Mouse (Mus musculus) testis, adult 2 months (tissue): Measurements from ENCODE around the gene Ski. TPM values are rescaled to one million over a fixed set of nuclear protein-coding genes. Genes with fewer than 3 reads are reported as not detected.

ENCODE experiments used
- H3K27ac ChIP-seq: fragments of 200-500 bp; 2 replicates; pipeline ENCODE4 v1.5.1; 2012; ENCODE audit warnings: low read depth, low read length; ENCODE audit not compliant: control insufficient read depth, insufficient read depth
- H3K27me3 ChIP-seq: fragments of 200-500 bp; 2 replicates; pipeline ENCODE4 v1.6.1; 2012; ENCODE audit warnings: mild to moderate bottlenecking, low read length, moderate library complexity; ENCODE audit not compliant: control insufficient read depth, insufficient read depth
- H3K36me3 ChIP-seq: fragments of 200-500 bp; 2 replicates; pipeline ENCODE4 v1.6.1; 2012; ENCODE audit warnings: mild to moderate bottlenecking, low read length; ENCODE audit not compliant: control insufficient read depth, insufficient read depth
- H3K4me1 ChIP-seq: fragments of 200-500 bp; 2 replicates; pipeline ENCODE4 v1.6.1; 2012; ENCODE audit warnings: low read length; ENCODE audit not compliant: control insufficient read depth, insufficient read depth
- H3K4me3 ChIP-seq: fragments of 200-500 bp; 2 replicates; pipeline ENCODE4 v1.5.1; 2012; ENCODE audit warnings: low read depth, mild to moderate bottlenecking, low read length, moderate library complexity, mixed read lengths; ENCODE audit not compliant: control insufficient read depth
- CTCF ChIP-seq: fragments of 200-500 bp; IDR thresholded peaks from 2 replicates; pipeline ENCODE4 v1.5.1; 2012; ENCODE audit warnings: low read depth, mild to moderate bottlenecking, inconsistent platforms, low read length, moderate library complexity; ENCODE audit not compliant: control insufficient read depth, insufficient read depth, insufficient replicate concordance
- POLR2A ChIP-seq: fragments of 200-500 bp; IDR thresholded peaks from 2 replicates; pipeline ENCODE4 v1.6.1; 2012; ENCODE audit warnings: low read depth, mild to moderate bottlenecking, inconsistent platforms, low read length, moderate library complexity; ENCODE audit not compliant: control insufficient read depth
- polyA plus RNA-seq: library from polyadenylated mRNA; depleted of rRNA; stranded (reverse); fragments of >200 nt; gene quantifications from 2 replicates; pipeline ENCODE4 v1.2.3, GENCODE M21; 2012; rRNA removed

Ski gene
- 5.0 and 6.4 TPM in 2 replicates for polyA plus RNA-seq

DNA sequence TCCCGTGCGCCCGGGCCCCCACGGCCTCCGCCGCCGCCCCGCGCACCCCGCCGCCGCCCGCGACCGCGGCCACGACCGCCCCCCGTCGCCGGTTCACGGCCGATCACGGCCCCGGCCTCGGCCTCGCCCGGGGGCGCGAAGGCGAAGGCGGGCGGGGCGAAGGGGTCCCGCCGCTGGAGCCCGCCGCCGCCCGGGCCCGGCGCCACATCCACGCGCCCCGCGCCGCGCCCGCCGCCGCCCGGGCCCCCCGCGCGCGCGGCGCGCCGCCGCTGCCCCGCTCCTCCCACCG, at the start of gene Ski:
Ski (minus strand) TSS at position 41 of the 289 bp plus-strand sequence.
- peaks cover 24% of the 10 kb centered on the region for H3K4me1 ChIP-seq
- peak within 1 kb of the TSS; percentile 78 for H3K27ac ChIP-seq
- no peak for TF ChIP-seq POLR2A
- no peak for TF ChIP-seq CTCF
- peak within 1 kb of the TSS; percentile 75 for H3K4me3 ChIP-seq
- H3K27me3 ChIP-seq: no peaks in the 10 kb centered on the region
- H3K36me3 ChIP-seq: no peaks in the 10 kb centered on the region

DNA sequence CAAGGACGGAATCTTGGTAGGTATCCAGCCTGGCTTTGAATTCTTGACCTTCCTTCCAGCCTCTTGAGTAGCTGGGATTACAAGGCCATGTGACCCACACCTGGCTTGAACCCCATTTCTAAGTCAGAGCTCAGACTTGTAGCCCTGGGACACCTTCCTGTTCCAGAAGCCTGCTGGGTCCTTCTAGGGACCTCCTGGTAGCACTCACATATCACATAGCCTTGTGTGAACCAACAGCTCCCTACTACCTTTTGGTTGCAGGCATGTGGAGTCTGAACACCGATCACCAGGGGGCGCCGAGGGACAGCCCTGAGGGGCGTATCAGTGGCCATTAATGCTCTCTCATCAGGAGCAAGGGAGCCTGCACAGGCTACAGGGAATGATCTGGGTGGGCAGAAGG, 46.0 kb upstream of the Ski start:
- Histone ChIP-seq H3K4me3 (no peak overlapping the region), H3K4me1 (peaks cover 8% of the 10 kb centered on the region), H3K27me3 (no peaks in the 10 kb centered on the region), H3K36me3 (no peaks in the 10 kb centered on the region), H3K27ac (no peak overlapping the region)
- TF ChIP-seq CTCF (peak; percentile 51; the same call in 1 of the 2 replicates), POLR2A (no peak)

DNA sequence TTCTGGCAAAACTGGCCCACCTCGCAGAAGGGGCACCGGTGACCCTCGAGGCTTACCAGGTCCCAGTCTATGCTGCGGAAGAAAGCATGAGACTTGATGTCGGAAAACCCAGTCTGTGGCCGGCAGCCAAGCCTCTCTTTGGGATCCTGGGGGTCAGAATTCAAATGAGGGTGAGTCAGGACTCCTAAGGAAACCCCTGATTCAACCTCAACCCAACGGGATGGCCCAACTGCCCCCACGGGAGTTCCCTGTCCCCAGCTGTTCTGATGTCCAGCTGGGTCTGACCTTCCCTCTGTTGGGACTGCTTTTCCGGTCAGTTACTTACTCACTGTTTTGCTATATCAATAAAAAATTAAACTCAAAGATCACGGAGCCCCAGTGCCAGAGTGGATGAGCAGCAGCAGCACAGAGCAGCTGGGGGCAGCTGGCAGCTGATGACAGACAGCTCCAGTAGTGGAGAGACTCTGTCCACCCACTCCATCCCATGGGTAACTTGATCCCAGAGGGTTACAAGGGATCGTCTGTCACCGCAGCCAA, 45.3 kb upstream of the Ski start:
- Histone ChIP-seq H3K4me1 (peaks cover 8% of the 10 kb centered on the region), H3K27ac (no peak overlapping the region)
- no peak for TF ChIP-seq CTCF

DNA sequence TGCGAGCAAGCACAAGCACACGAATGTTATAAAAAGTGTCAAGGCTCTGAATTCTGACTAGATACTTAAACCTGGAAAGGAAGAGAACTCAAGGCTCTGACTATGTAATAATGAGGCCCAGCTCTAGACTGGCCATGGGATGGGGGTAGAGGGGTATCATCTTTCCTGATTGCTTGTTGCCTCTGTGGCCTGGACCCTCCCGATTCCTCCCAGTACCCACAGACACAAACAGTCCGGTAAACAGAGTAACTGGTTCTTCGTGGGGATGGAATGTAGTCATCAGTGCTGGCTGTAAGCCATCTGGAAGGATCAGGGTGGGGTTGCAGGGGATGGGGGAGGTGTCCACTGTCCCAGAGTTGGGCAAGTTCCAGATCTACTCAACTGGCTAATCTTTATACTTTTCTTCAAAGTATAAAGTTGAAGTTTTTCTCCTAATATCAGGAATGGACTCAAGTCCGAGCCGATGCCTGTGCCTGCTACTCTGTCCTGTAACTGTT, 44.7 kb upstream of the Ski start:
- Histone ChIP-seq H3K4me3 (no peak overlapping the region), H3K36me3 (no peaks in the 10 kb centered on the region), H3K4me1 (peaks cover 8% of the 10 kb centered on the region), H3K27ac (no peak overlapping the region), H3K27me3 (no peaks in the 10 kb centered on the region)
- TF ChIP-seq CTCF (no peak), POLR2A (no peak)

More for the DNA sequence above, 45.3 kb upstream of the Ski start:
- Histone ChIP-seq H3K36me3 (no peaks in the 10 kb centered on the region), H3K4me3 (no peak overlapping the region), H3K27me3 (no peaks in the 10 kb centered on the region)

DNA sequence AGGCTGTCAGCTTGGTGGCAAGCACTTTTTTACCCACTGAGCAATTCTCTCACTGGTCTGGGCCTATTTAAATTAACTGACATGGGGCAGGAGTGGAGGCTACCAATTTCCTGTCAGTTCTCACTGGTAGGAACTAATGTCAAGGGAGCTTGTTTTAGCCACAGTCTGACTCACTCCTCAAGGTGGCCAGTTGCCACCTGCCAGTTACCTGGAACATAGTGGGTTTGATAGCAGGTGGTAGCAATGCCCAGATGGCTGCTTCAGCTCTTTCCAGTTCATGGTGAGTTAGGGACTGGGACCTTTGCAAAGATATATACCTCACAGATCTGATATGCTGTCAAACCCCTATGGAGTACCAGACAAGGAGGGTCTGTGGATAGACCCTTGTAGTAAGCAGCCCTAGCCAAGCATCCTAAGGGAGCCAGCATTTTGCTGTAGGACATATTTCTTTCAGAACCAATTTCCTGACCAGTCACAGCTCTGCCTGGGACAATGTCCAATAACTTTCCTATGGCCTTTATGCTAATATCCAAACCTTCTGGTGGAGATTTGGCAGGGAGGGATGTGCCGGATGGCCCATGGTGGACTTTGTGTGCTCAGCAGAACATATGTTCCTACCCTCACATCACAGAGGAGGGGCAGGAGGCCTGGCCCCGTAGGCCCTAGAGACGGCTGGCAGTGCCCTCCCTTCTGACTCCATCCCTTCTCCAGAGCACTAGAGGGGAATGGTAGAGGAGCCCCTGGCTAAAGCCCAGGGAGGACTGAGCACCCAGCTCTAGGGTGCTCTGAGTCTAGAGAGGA, 42.3 kb upstream of the Ski start:
- H3K4me1 ChIP-seq: peaks cover 8% of the 10 kb centered on the region
- H3K27ac ChIP-seq: no peak overlapping the region
- H3K27me3 ChIP-seq: no peaks in the 10 kb centered on the region
- H3K4me3 ChIP-seq: no peak overlapping the region
- no peak for TF ChIP-seq CTCF
- TF ChIP-seq POLR2A: no peak
- no peaks in the 10 kb centered on the region for H3K36me3 ChIP-seq

DNA sequence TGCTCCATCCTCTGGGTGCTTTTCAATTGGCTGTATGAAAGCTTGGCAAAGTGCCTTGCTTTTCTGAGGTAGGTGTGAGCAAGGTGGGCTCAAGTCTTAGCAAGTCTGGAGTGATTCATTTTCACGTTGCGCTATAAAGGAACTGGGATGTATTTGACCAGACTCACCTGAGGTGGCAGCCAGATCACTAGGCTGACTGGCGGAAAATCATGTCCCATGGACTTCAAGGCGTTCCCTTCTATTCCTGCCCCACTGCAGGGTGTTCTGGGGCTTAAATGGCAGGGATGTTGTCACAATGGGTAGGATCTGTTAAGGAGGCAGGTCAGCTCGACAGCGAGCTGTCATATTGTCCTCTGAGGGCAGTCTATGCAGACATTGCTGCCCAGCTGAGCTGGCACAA, 29.9 kb upstream of the Ski start:
- H3K4me3 ChIP-seq: no peak overlapping the region
- H3K36me3 ChIP-seq: no peaks in the 10 kb centered on the region
- H3K27ac ChIP-seq: no peak overlapping the region
- H3K27me3 ChIP-seq: no peaks in the 10 kb centered on the region
- no peak for TF ChIP-seq POLR2A
- no peak for TF ChIP-seq CTCF
- H3K4me1 ChIP-seq: peaks cover 5% of the 10 kb centered on the region

DNA sequence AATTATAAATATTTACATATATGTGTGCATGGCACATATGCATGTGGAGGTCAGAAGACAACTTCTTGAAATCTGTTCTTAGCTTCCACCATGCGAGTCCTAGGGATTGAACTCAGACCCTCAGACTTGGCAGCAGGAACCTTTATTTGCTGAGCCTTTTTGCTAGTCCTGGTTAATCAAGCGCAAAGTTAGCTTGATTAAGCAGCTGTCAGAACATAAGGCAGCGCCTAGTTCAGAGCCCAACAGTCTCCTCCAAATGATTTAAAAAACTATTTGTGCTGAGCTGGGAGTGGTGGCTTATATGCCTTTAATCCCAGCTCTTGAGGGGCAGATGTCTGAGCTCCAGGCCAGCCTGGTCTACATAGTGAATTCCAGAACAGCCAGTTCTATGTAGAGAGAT, 28.8 kb upstream of the Ski start:
- Histone ChIP-seq H3K4me1 (peaks cover 5% of the 10 kb centered on the region), H3K36me3 (no peaks in the 10 kb centered on the region), H3K27ac (no peak overlapping the region), H3K27me3 (no peaks in the 10 kb centered on the region), H3K4me3 (no peak overlapping the region)
- TF ChIP-seq CTCF (no peak), POLR2A (no peak)
